Mouse (Mus musculus): ENCODE results near the gene Scgb1b24.

The Scgb1b24 gene

GRCm38 (mm10) chr7:33743499-33743898 lies at the start of gene Scgb1b24:
Gene Scgb1b24, plus strand, starts transcription at chr7:33743799.
- no peak for DNase-seq (ENCODE audit: low read depth, low spot score)

GRCm38 (mm10) chr7:33739212-33739611 lies 4.4 kb upstream of the Scgb1b24 start, which contains the start of gene Scgb2b24:
Gene Scgb2b24, minus strand, starts transcription at chr7:33739312.
- DNase-seq (ENCODE audit: low read depth, low spot score): no peak

All from retina, postnatal 7 days (tissue).